8 mouse cellular contexts compared by ENCODE assay signal in the genomic region with DNA sequence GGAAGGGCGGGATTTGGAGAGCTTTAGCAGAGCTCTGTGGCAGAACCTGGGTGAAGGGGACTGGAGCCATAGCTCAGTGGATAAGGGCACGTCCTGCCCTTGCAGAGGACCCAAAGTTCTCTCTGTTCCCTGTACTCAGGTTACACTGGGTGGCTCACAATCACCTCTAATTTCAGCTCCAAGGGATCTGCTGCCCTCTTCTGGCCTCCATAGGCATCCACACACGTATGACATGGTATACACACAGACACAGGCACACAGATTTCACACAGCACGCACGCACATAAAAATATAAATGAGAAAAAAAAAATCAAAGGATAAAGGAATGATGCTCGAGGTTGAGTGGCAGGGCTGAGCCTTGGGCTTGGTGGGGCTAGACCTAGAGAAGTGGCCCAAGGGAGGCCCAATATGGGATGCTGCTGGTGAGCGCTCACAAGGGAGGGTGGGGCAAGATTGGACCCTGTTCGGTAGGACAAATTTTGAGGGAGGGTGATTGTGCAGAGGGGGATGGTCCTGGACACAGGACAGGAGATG. TPM values are rescaled to one million over a fixed set of nuclear protein-coding genes. Genes with fewer than 3 reads are reported as not detected.
DNase-seq lines count a peak whose midpoint lies in the region; ATAC-seq and TF ChIP-seq lines count a peak whose summit lies in the region.

No protein-coding gene starts in this region.

- TF ChIP-seq EP300 in stomach, postnatal 0 days (optimal IDR thresholded peaks at IDR 0.05): no peak

- H3K27ac ChIP-seq in lung, embryonic 14.5 days (ENCODE audit: low read depth): peak overlapping the region; percentile 94; the same call in 1 of the 2 replicates
- no peak overlapping the region for H3K27ac ChIP-seq in hindbrain, embryonic 11.5 days (ENCODE audit: low read depth, low read length)
- peak overlapping the region; percentile 92; the same call in 1 of the 2 replicates for H3K27ac ChIP-seq in stomach, postnatal 0 days (replicated peaks)

- peak overlapping the region; percentile 75 for H3K4me3 ChIP-seq in lung, embryonic 14.5 days (ENCODE audit: low read depth, low read length)
- peak overlapping the region; percentile 74 for H3K4me3 ChIP-seq in hindbrain, embryonic 11.5 days (ENCODE audit: low read depth, low read length)
- H3K4me3 ChIP-seq in stomach, postnatal 0 days (ENCODE audit: low read depth, low read length): peak overlapping the region; percentile 73

- whole genome bisulfite sequencing in lung, embryonic 14.5 days: 76% methylated on average over 8 of the region's 8 CpGs
- 82% methylated on average over 8 of the region's 8 CpGs for WGBS in hindbrain, embryonic 11.5 days
- WGBS in stomach, postnatal 0 days: 78% methylated on average over 8 of the region's 8 CpGs

- peak; percentile 42 for DNase-seq in lung, embryonic 14.5 days
- no peak for DNase-seq in lung, adult 18-20 months
- peak; percentile 33 for DNase-seq in embryo, embryonic 11 days
- DNase-seq in hindbrain, embryonic 11.5 days (ENCODE audit: low spot score): peak; percentile 27
- peak; percentile 7 for DNase-seq in lung, postnatal 14 days
- no peak for DNase-seq in stomach, postnatal 0 days (ENCODE audit: low spot score)
- DNase-seq in cerebellum, adult 8-10 months: no peak
- no peak for DNase-seq in spleen, adult 12 weeks (ENCODE audit: low spot score)

- TF ChIP-seq CTCF in lung, embryonic 14.5 days (IDR thresholded peaks at IDR 0.05; ENCODE audit: low read depth): peak; percentile 62
- TF ChIP-seq CTCF in stomach, postnatal 0 days (IDR thresholded peaks at IDR 0.05; ENCODE audit: low read depth): peak; percentile 67

- peaks cover 16% of the 10 kb centered on the region for H3K36me3 ChIP-seq in lung, embryonic 14.5 days (ENCODE audit: insufficient read depth)
- H3K36me3 ChIP-seq in hindbrain, embryonic 11.5 days (ENCODE audit: control insufficient read depth, insufficient read depth, low read length): no peaks in the 10 kb centered on the region
- no peaks in the 10 kb centered on the region; the same call in 1 of the 2 replicates for H3K36me3 ChIP-seq in stomach, postnatal 0 days (ENCODE audit: control insufficient read depth, insufficient read depth, low read length)

- H3K4me1 ChIP-seq in lung, embryonic 14.5 days (ENCODE audit: insufficient read depth): 0 out of 2 replicates have a peak, but pooled peaks cover 6% of the 10 kb centered on the region
- no peaks in the 10 kb centered on the region for H3K4me1 ChIP-seq in hindbrain, embryonic 11.5 days (replicated peaks; ENCODE audit: control insufficient read depth, insufficient read depth, low read length)
- H3K4me1 ChIP-seq in stomach, postnatal 0 days (replicated peaks; ENCODE audit: control insufficient read depth, insufficient read depth): no peaks in the 10 kb centered on the region

- H3K9me3 ChIP-seq in lung, embryonic 14.5 days (ENCODE audit: low read depth, low read length): no peaks in the 10 kb centered on the region
- H3K9me3 ChIP-seq in hindbrain, embryonic 11.5 days (ENCODE audit: control insufficient read depth, low read length): no peaks in the 10 kb centered on the region
- H3K9me3 ChIP-seq in stomach, postnatal 0 days (ENCODE audit: control insufficient read depth, low read length): no peaks in the 10 kb centered on the region

- H3K9ac ChIP-seq in lung, embryonic 14.5 days: no peak overlapping the region; the same call in 1 of the 2 replicates
- H3K9ac ChIP-seq in hindbrain, embryonic 11.5 days (ENCODE audit: low read depth, low read length): no peak overlapping the region
- peak overlapping the region; percentile 85; the same call in 1 of the 2 replicates for H3K9ac ChIP-seq in stomach, postnatal 0 days (ENCODE audit: low read length)

- no peaks in the 10 kb centered on the region for H3K27me3 ChIP-seq in lung, embryonic 14.5 days (ENCODE audit: insufficient read depth, low read length)
- H3K27me3 ChIP-seq in hindbrain, embryonic 11.5 days (ENCODE audit: control insufficient read depth, insufficient read depth, low read length): no peaks in the 10 kb centered on the region
- no peaks in the 10 kb centered on the region for H3K27me3 ChIP-seq in stomach, postnatal 0 days (ENCODE audit: control insufficient read depth, insufficient read depth, low read length)

- H3K4me2 ChIP-seq in lung, embryonic 14.5 days: peak overlapping the region; percentile 67
- H3K4me2 ChIP-seq in hindbrain, embryonic 11.5 days (replicated peaks; ENCODE audit: low read depth, low read length): peak overlapping the region; percentile 90
- H3K4me2 ChIP-seq in stomach, postnatal 0 days (replicated peaks; ENCODE audit: low read depth): peak overlapping the region; percentile 86

- peak; percentile 16 for ATAC-seq in lung, embryonic 14.5 days (ENCODE audit: insufficient read depth)
- no peak; the same call in 1 of the 2 replicates for ATAC-seq in hindbrain, embryonic 11.5 days (ENCODE audit: low FRiP score)
- peak; percentile 39 for ATAC-seq in stomach, postnatal 0 days (ENCODE audit: low FRiP score, low TSS enrichment)

RNA-seq across cellular contexts. Expression of a gene that starts 1.0 kb away (rescaled TPM):
- 156 and 163 TPM in 2 replicates for polyA plus RNA-seq in lung, embryonic 14.5 days (2014; fragmentation: Nextera tagmentation; extraction: Ambion mirVana)
- 56.5 and 57.8 TPM in 2 replicates for polyA plus RNA-seq in hindbrain, embryonic 11.5 days (2014; fragmentation: Nextera tagmentation; extraction: Ambion mirVana)
- 76.3 and 85.5 TPM in 2 replicates for polyA plus RNA-seq in stomach, postnatal 0 days (2015; fragmentation: Nextera tagmentation; extraction: Ambion mirVana)

RNA-seq across cellular contexts. Expression of a gene that starts 11.4 kb away (rescaled TPM):
- 41.9 and 43.5 TPM in 2 replicates for polyA plus RNA-seq in lung, embryonic 14.5 days (2014; fragmentation: Nextera tagmentation; extraction: Ambion mirVana)
- polyA plus RNA-seq in hindbrain, embryonic 11.5 days (2014; fragmentation: Nextera tagmentation; extraction: Ambion mirVana): 21.9 and 26.6 TPM in 2 replicates
- polyA plus RNA-seq in stomach, postnatal 0 days (2015; fragmentation: Nextera tagmentation; extraction: Ambion mirVana): 27.1 and 28.2 TPM in 2 replicates

RNA-seq across cellular contexts. Expression of a gene that starts 11.5 kb away (rescaled TPM):
- 4.0 and 4.1 TPM in 2 replicates for polyA plus RNA-seq in lung, embryonic 14.5 days (2014; fragmentation: Nextera tagmentation; extraction: Ambion mirVana)
- polyA plus RNA-seq in hindbrain, embryonic 11.5 days (2014; fragmentation: Nextera tagmentation; extraction: Ambion mirVana): 2.4 and 3.1 TPM in 2 replicates
- 5.7 and 5.8 TPM in 2 replicates for polyA plus RNA-seq in stomach, postnatal 0 days (2015; fragmentation: Nextera tagmentation; extraction: Ambion mirVana)

RNA-seq across cellular contexts. Expression of a gene that starts 59.5 kb away (rescaled TPM):
- not detected in 2 replicates for polyA plus RNA-seq in lung, embryonic 14.5 days (2014; fragmentation: Nextera tagmentation; extraction: Ambion mirVana)
- polyA plus RNA-seq in hindbrain, embryonic 11.5 days (2014; fragmentation: Nextera tagmentation; extraction: Ambion mirVana): not detected in 2 replicates
- polyA plus RNA-seq in stomach, postnatal 0 days (2015; fragmentation: Nextera tagmentation; extraction: Ambion mirVana): not detected in 2 replicates

Comparison
In these comparisons a context has a peak if more than half of its experiments do, and no peak if none do; other contexts are left out.
1. DNase-seq: peak in lung, embryonic 14.5 days (single experiment), embryo, embryonic 11 days (single experiment), hindbrain, embryonic 11.5 days (single experiment) and lung, postnatal 14 days (single experiment); none in lung, adult 18-20 months (0 of 2), stomach, postnatal 0 days (single experiment), cerebellum, adult 8-10 months (single experiment) and spleen, adult 12 weeks (single experiment).
2. Peak in every context shown above with its lines, with median percentiles within 50 percentile points of each other: H3K4me2 ChIP-seq and H3K4me3 ChIP-seq.